Mouse (Mus musculus) mature B cell (primary cell): Measurements from ENCODE around the gene Arhgap23.

Source experiments
- in situ Hi-C: fragments of 300-500 bp; cut with MboI; formaldehyde crosslinking; loops from 2 replicates; pipeline ENCODE4 v1.14.3; 2019

Arhgap23 gene

GRCm38 (mm10) chr11:97532354-97532753, 117.0 kb downstream of the Arhgap23 start:
- in situ Hi-C loops = no loop called here

GRCm38 (mm10) chr11:97532950-97533582, 117.7 kb downstream of the Arhgap23 start:
- in situ Hi-C loops = no loop called here

GRCm38 (mm10) chr11:97533653-97534052, 118.3 kb downstream of the Arhgap23 start:
- in situ Hi-C loops = no loop called here

- in situ Hi-C loops = no loop called here
Observed at GRCm38 (mm10) chr11:97534442-97535307, 119.3 kb downstream of the Arhgap23 start.

- in situ Hi-C loops = no loop called here
Observed at GRCm38 (mm10) chr11:97535308-97535630, 119.9 kb downstream of the Arhgap23 start.

- in situ Hi-C loops = no loop called here
Observed at GRCm38 (mm10) chr11:97535660-97536059, 120.3 kb downstream of the Arhgap23 start.

GRCm38 (mm10) chr11:97536083-97536747, 120.9 kb downstream of the Arhgap23 start:
- in situ Hi-C loops = no loop called here

GRCm38 (mm10) chr11:97536835-97537579, 121.7 kb downstream of the Arhgap23 start:
- in situ Hi-C loops = no loop called here

GRCm38 (mm10) chr11:97537580-97538089, 122.3 kb downstream of the Arhgap23 start:
- in situ Hi-C loops = no loop called here

- in situ Hi-C loops = no loop called here
Observed at GRCm38 (mm10) chr11:97539622-97540021, 124.3 kb downstream of the Arhgap23 start.

- in situ Hi-C loops = no loop called here
Observed at GRCm38 (mm10) chr11:97540136-97540535, 124.8 kb downstream of the Arhgap23 start.

- in situ Hi-C loops = no loop called here
Observed at GRCm38 (mm10) chr11:97540604-97541003, 125.3 kb downstream of the Arhgap23 start.

- in situ Hi-C loops = no loop called here
Observed at GRCm38 (mm10) chr11:97542171-97543150, 127.1 kb downstream of the Arhgap23 start.

GRCm38 (mm10) chr11:97543181-97543733, 127.9 kb downstream of the Arhgap23 start:
- in situ Hi-C loops = no loop called here

- in situ Hi-C loops = no loop called here
Observed at GRCm38 (mm10) chr11:97543883-97544282, 128.6 kb downstream of the Arhgap23 start.

- in situ Hi-C loops = no loop called here
Observed at GRCm38 (mm10) chr11:97545808-97546560, 130.7 kb downstream of the Arhgap23 start.

- in situ Hi-C loops = no loop called here
Observed at GRCm38 (mm10) chr11:97546804-97547411, 131.6 kb downstream of the Arhgap23 start.

- in situ Hi-C loops = no loop called here
Observed at GRCm38 (mm10) chr11:97547957-97548706, 132.8 kb downstream of the Arhgap23 start.
